Mouse (Mus musculus): Measurements from ENCODE around the gene Chek2.

Chek2 gene

GRCm38 (mm10) chr5:110898169-110898568, 58.4 kb downstream of the Chek2 start:
- no peak for DNase-seq (ENCODE audit: low spot score in 2 of 2)

GRCm38 (mm10) chr5:110898785-110899184, 59.0 kb downstream of the Chek2 start:
- no peak for DNase-seq (ENCODE audit: low spot score in 2 of 2)

GRCm38 (mm10) chr5:110900331-110900730, 60.6 kb downstream of the Chek2 start:
- DNase-seq (ENCODE audit: low spot score in 2 of 2), result no peak

- DNase-seq (ENCODE audit: low spot score in 2 of 2), result no peak
These were observed 66.9 kb downstream of the Chek2 start for GRCm38 (mm10) chr5:110906708-110907107.

- DNase-seq (ENCODE audit: low spot score in 2 of 2), result no peak
These were observed 69.1 kb downstream of the Chek2 start for GRCm38 (mm10) chr5:110908879-110909278.

- no peak for DNase-seq (ENCODE audit: low spot score in 2 of 2)
These were observed 70.3 kb downstream of the Chek2 start for GRCm38 (mm10) chr5:110909955-110910589.

GRCm38 (mm10) chr5:110914859-110915258, 75.1 kb downstream of the Chek2 start:
- no peak for DNase-seq (ENCODE audit: low spot score in 2 of 2)

- DNase-seq (ENCODE audit: low spot score in 2 of 2), result no peak
These were observed 76.5 kb downstream of the Chek2 start for GRCm38 (mm10) chr5:110916241-110916640.

GRCm38 (mm10) chr5:110919541-110919940, 79.8 kb downstream of the Chek2 start:
- DNase-seq (ENCODE audit: low spot score in 2 of 2), result no peak

- no peak for DNase-seq (ENCODE audit: low spot score in 2 of 2)
These were observed 83.6 kb downstream of the Chek2 start for GRCm38 (mm10) chr5:110923336-110923735.
